Mouse (Mus musculus) ES-Bruce4 (cell line): ENCODE measurements around the gene Palmd.

Experiments
- CTCF ChIP-seq: IDR thresholded peaks from one replicate; pipeline ENCODE4 v1.8.1; 2011; ENCODE audit warnings: low read depth, low read length
- POLR2A ChIP-seq: IDR thresholded peaks from one replicate; pipeline ENCODE4 v1.8.1; 2011; ENCODE audit warnings: low read length; ENCODE audit not compliant: insufficient read depth

GRCm38 (mm10) chr3:116936934-116937691, 31.7 kb downstream of the Palmd start:
- TF ChIP-seq POLR2A (no peak), CTCF (no peak)
